ENCODE assay signal across 9 mouse cellular contexts in genomic region chr8:47691303-47691702, GRCm38 (mm10). TPM values are rescaled to one million over a fixed set of nuclear protein-coding genes. Genes with fewer than 3 reads are reported as not detected.
DNase-seq lines count a peak whose midpoint lies in the region; ATAC-seq and TF ChIP-seq lines count a peak whose summit lies in the region.
"Had no signal": no experiment of that assay in that cellular context is flagged by ENCODE, and none has a peak within 500 bp of the region (broad histone marks: within the 10 kb centered on the region; RNA-seq: fewer than 3 reads in every experiment).

No protein-coding gene starts in this region.

- H3K79me2 ChIP-seq in MEL (ENCODE audit: control insufficient read depth, insufficient read depth, low read length, poor library complexity): no peaks in the 10 kb centered on the region

- 53% methylated on average over 7 of the region's 7 CpGs for whole genome bisulfite sequencing in heart, embryonic 15.5 days
- 40% methylated on average over 7 of the region's 7 CpGs for WGBS in hindbrain, embryonic 11.5 days
- WGBS in liver, embryonic 15.5 days (ENCODE audit: insufficient replicate concordance): 65% methylated on average over 7 of the region's 7 CpGs

- H3K9ac ChIP-seq in heart, embryonic 15.5 days: no peak overlapping the region
- no peak overlapping the region for H3K9ac ChIP-seq in MEL (ENCODE audit: control insufficient read depth, low read depth, low read length, poor library complexity, severe bottlenecking)
- no peak overlapping the region; the same call in 1 of the 2 replicates for H3K9ac ChIP-seq in hindbrain, embryonic 11.5 days (ENCODE audit: low read depth, low read length)
- H3K9ac ChIP-seq in liver, embryonic 15.5 days: no peak overlapping the region

- no peaks in the 10 kb centered on the region for H3K4me1 ChIP-seq in heart, embryonic 15.5 days (replicated peaks)
- peaks cover 0 to 11% of the 10 kb centered on the region in 2 experiments; a peak in 2 of 4 replicates for H3K4me1 ChIP-seq in MEL (ENCODE audit: control insufficient read depth in 1 of 2, insufficient read depth in 2 of 2, low read length in 2 of 2)
- no peaks in the 10 kb centered on the region for H3K4me1 ChIP-seq in hindbrain, embryonic 11.5 days (replicated peaks; ENCODE audit: control insufficient read depth, insufficient read depth, low read length)
- peaks cover 5% of the 10 kb centered on the region; the same call in 1 of the 2 replicates for H3K4me1 ChIP-seq in liver, embryonic 15.5 days (replicated peaks)

- no peaks in the 10 kb centered on the region for H3K9me3 ChIP-seq in heart, embryonic 15.5 days (replicated peaks)
- no peaks in the 10 kb centered on the region for H3K9me3 ChIP-seq in MEL (replicated peaks; ENCODE audit: insufficient read depth, low read length)
- no peaks in the 10 kb centered on the region for H3K9me3 ChIP-seq in hindbrain, embryonic 11.5 days (ENCODE audit: control insufficient read depth, low read length)
- H3K9me3 ChIP-seq in liver, embryonic 15.5 days (replicated peaks): no peaks in the 10 kb centered on the region

- no peak for DNase-seq in heart, adult 9 months (ENCODE audit: low spot score in 2 of 2)
- DNase-seq in MEL (ENCODE audit: low read depth, low spot score): no peak
- peak; percentile 15 for DNase-seq in hindbrain, embryonic 11.5 days (ENCODE audit: low spot score)
- no peak for DNase-seq in embryo, embryonic 11 days
- DNase-seq in yolk sac, embryonic 10.5 days (ENCODE audit: low spot score): no peak
- no peak for DNase-seq in spleen, postnatal 36 days (ENCODE audit: low spot score in 2 of 2)
- DNase-seq: cerebellum, adult 8-10 months had no signal

- TF ChIP-seq EP300 in MEL (IDR thresholded peaks at IDR 0.05; ENCODE audit: low read depth in 1 of 2, low read length in 2 of 2): no peak

- peak overlapping the region; percentile 32; the same call in 1 of the 2 replicates for H3K4me3 ChIP-seq in heart, embryonic 15.5 days
- H3K4me3 ChIP-seq in MEL (ENCODE audit: control insufficient read depth in 1 of 2, insufficient read depth in 1 of 2, low read depth in 2 of 2, low read length in 2 of 2): no peak overlapping the region
- H3K4me3 ChIP-seq in hindbrain, embryonic 11.5 days (ENCODE audit: low read depth, low read length): 0 out of 2 replicates have a peak overlapping the region, but pooled peaks have one; percentile 23
- H3K4me3 ChIP-seq in liver, embryonic 15.5 days (replicated peaks): no peak overlapping the region

- H3K27ac ChIP-seq in heart, embryonic 15.5 days: no peak overlapping the region
- no peak overlapping the region for H3K27ac ChIP-seq in MEL (ENCODE audit: control insufficient read depth, low read depth, low read length)
- no peak overlapping the region for H3K27ac ChIP-seq in hindbrain, embryonic 11.5 days (ENCODE audit: low read depth, low read length)
- no peak overlapping the region for H3K27ac ChIP-seq in liver, embryonic 15.5 days (replicated peaks)

- TF ChIP-seq CTCF in MEL (IDR thresholded peaks at IDR 0.05 in 2 of 3, conservative IDR thresholded peaks at IDR 0.05 in 1 of 3; ENCODE audit: control insufficient read depth in 1 of 3, insufficient read depth in 1 of 3, low read depth in 2 of 3, low read length in 3 of 3, poor library complexity in 1 of 3, severe bottlenecking in 1 of 3): no peak

- no peaks in the 10 kb centered on the region for H3K27me3 ChIP-seq in heart, embryonic 15.5 days
- H3K27me3 ChIP-seq in MEL (ENCODE audit: control insufficient read depth in 1 of 2, insufficient read depth in 2 of 2, low read length in 2 of 2): no peaks in the 10 kb centered on the region
- 0 out of 2 replicates have a peak, but pooled peaks cover 3% of the 10 kb centered on the region for H3K27me3 ChIP-seq in hindbrain, embryonic 11.5 days (ENCODE audit: control insufficient read depth, insufficient read depth, low read length)
- H3K27me3 ChIP-seq in liver, embryonic 15.5 days: no peaks in the 10 kb centered on the region

- ATAC-seq in heart, embryonic 15.5 days (replicated peaks; ENCODE audit: insufficient number of reproducible peaks, insufficient read depth, low FRiP score, low read depth): no peak
- ATAC-seq in hindbrain, embryonic 11.5 days (ENCODE audit: low FRiP score): no peak
- no peak for ATAC-seq in liver, embryonic 15.5 days (ENCODE audit: insufficient read depth)

- no peak for TF ChIP-seq RAD21 in MEL (IDR thresholded peaks at IDR 0.05; ENCODE audit: low read depth, low read length)

- no peaks in the 10 kb centered on the region for H3K36me3 ChIP-seq in heart, embryonic 15.5 days
- no peaks in the 10 kb centered on the region for H3K36me3 ChIP-seq in MEL (ENCODE audit: control insufficient read depth in 1 of 2, insufficient read depth in 2 of 2, low read length in 2 of 2)
- H3K36me3 ChIP-seq in hindbrain, embryonic 11.5 days (ENCODE audit: control insufficient read depth, insufficient read depth, low read length): no peaks in the 10 kb centered on the region
- no peaks in the 10 kb centered on the region for H3K36me3 ChIP-seq in liver, embryonic 15.5 days (replicated peaks)

- no peak for TF ChIP-seq POLR2A in MEL (IDR thresholded peaks at IDR 0.05; ENCODE audit: control insufficient read depth in 1 of 2, insufficient read depth in 1 of 2, low read depth in 1 of 2, low read length in 2 of 2, poor library complexity in 1 of 2)

- H3K4me2 ChIP-seq in heart, embryonic 15.5 days: peak overlapping the region; percentile 58
- H3K4me2 ChIP-seq in hindbrain, embryonic 11.5 days (replicated peaks; ENCODE audit: low read depth, low read length): peak overlapping the region; percentile 49; the same call in 1 of the 2 replicates
- H3K4me2 ChIP-seq in liver, embryonic 15.5 days: peak overlapping the region; percentile 61; the same call in 1 of the 2 replicates

TF ChIP-seq in MEL, 35 proteins besides CTCF, POLR2A, EP300 and RAD21:
- TF ChIP-seq USF1 (IDR thresholded peaks at IDR 0.05; ENCODE audit: low read depth, low read length): peak; percentile 65
- no peak for TF ChIP-seq ZKSCAN1 (IDR thresholded peaks at IDR 0.05; ENCODE audit: low read depth, low read length)

RNA-seq across cellular contexts. Expression of gene Ing2, which starts 15.9 kb away (rescaled TPM):
- 6.4 and 7.1 TPM in 2 replicates for polyA plus RNA-seq in heart, embryonic 15.5 days (2015; fragmentation: Nextera tagmentation; extraction: Ambion mirVana)
- 17.9 and 18.6 TPM in 2 replicates for total RNA-seq in MEL (2012; rRNA removed)
- polyA plus RNA-seq in MEL (2012; ENCODE audit: insufficient read depth in 1 of 2, insufficient read length in 2 of 2, low read depth in 1 of 2, low replicate concordance in 2 of 2, missing spikeins in 1 of 2): 100 to 1,000 TPM in 1 of 2 experiments, 10 to 100 TPM in 1; 61.7 to 363 TPM
- polyA plus RNA-seq in hindbrain, embryonic 11.5 days (2014; fragmentation: Nextera tagmentation; extraction: Ambion mirVana): 13.2 and 13.3 TPM in 2 replicates
- polyA plus RNA-seq in liver, embryonic 15.5 days (2015; fragmentation: Nextera tagmentation; extraction: Ambion mirVana): 6.3 and 7.1 TPM in 2 replicates

RNA-seq across cellular contexts. Expression of gene Cdkn2aip, which starts 22.4 kb away (rescaled TPM):
- polyA plus RNA-seq in heart, embryonic 15.5 days (2015; fragmentation: Nextera tagmentation; extraction: Ambion mirVana): 14.1 and 15.9 TPM in 2 replicates
- 12.4 and 14.1 TPM in 2 replicates for total RNA-seq in MEL (2012; rRNA removed)
- polyA plus RNA-seq in MEL (2012; ENCODE audit: insufficient read depth in 1 of 2, insufficient read length in 2 of 2, low read depth in 1 of 2, low replicate concordance in 2 of 2, missing spikeins in 1 of 2): 100 to 1,000 TPM in 1 of 2 experiments, 10 to 100 TPM in 1; 13.5 to 101 TPM
- 46.3 and 50.8 TPM in 2 replicates for polyA plus RNA-seq in hindbrain, embryonic 11.5 days (2014; fragmentation: Nextera tagmentation; extraction: Ambion mirVana)
- polyA plus RNA-seq in liver, embryonic 15.5 days (2015; fragmentation: Nextera tagmentation; extraction: Ambion mirVana): 12.8 and 13.4 TPM in 2 replicates

Comparison
In these comparisons a context has a peak if more than half of its experiments do, and no peak if none do; other contexts are left out.
1. H3K4me3 ChIP-seq: peak in heart, embryonic 15.5 days (single experiment) and hindbrain, embryonic 11.5 days (single experiment); none in MEL (0 of 2) and liver, embryonic 15.5 days (single experiment).
2. Peak in every context shown above with its lines, with median percentiles within 50 percentile points of each other: H3K4me2 ChIP-seq.